Mouse (Mus musculus) brain, embryonic 14.5 days (tissue): ENCODE data around the gene Pcmt1.

ENCODE experiments used
- CTCF ChIP-seq: fragments of 200-500 bp; IDR thresholded peaks from 2 replicates; pipeline ENCODE4 v1.5.1; 2012; ENCODE audit warnings: inconsistent platforms, mild to moderate bottlenecking, moderate library complexity, borderline replicate concordance; ENCODE audit not compliant: insufficient read depth, insufficient read length; ENCODE audit errors: extremely low read depth
- POLR2A ChIP-seq: fragments of 200-500 bp; IDR thresholded peaks from 2 replicates; pipeline ENCODE4 v1.6.1; 2012; ENCODE audit warnings: mild to moderate bottlenecking, inconsistent platforms, borderline replicate concordance; ENCODE audit not compliant: poor library complexity, insufficient read depth, insufficient read length, severe bottlenecking; ENCODE audit errors: extremely low read depth

DNA sequence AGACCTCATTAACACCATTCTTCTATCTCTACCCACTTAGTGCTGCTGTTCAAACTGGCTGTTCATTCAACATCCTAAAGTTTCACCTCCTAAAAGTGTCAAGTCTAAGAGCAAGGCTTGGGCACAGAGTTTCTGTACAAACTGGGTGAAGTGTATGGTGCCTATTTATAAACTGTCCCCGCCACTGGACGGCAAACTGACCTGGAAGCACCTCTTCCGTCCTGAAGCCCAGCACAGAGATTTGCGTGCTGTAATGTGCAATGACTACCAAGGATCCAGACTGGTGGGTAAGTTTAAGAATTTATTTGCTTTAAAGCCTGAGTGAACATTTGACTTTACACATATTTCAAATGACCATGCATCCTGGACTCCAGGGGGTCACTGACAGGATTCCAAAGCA lies 51.8 kb downstream of the Pcmt1 start:
- TF ChIP-seq CTCF (no peak), POLR2A (no peak)
